Mouse (Mus musculus) c-Kit-negative CD71-positive TER-119-positive erythroid progenitor cells, embryonic 14.5 days (primary cell): ENCODE results near the gene Bcor.

Experiments used
- DNase-seq: peaks from one replicate; pipeline ENCODE4 v3.0.0-alpha.2; 2013; ENCODE audit warnings: low read depth, low spot score

Bcor gene

DNA sequence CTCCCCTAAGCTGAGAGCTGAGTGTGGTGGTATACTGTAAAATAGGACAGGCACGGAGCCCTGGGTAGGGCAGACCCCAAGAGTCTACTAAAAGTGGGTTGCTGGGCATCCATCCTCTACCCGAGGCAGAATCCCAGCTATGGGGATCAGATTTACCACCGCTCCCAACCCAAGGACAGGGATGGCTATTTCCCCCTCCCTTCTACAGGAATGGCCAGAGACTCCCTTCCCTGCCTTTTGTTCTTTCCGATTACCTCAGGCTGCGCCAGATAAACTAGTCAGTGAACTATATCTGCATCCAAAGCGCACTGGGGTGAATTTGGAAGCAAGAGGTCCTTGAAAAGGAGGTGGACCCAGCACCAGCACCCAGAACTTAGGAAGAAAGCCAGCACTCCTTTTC is 93.1 kb downstream of the Bcor start:
- no peak for DNase-seq

DNA sequence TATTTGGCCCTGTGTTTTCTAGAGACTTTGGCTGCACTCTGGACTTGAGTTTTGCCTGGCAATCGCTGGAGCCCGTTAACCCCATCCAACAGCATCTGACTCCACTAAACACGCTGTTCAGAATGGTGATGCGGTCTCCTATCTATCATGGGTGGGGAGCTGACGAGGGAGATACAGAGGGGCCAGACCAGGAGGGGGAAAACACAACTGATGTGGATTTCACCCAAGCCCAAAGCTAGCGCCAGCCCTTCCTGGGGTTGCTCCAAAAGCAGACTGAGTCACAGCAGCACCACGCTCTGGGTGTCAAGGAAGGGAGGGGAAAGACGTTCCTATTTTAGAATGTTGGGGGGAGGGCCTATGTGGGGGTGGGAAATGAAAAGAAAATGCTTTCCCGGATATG is 94.4 kb downstream of the Bcor start:
- DNase-seq = no peak

DNA sequence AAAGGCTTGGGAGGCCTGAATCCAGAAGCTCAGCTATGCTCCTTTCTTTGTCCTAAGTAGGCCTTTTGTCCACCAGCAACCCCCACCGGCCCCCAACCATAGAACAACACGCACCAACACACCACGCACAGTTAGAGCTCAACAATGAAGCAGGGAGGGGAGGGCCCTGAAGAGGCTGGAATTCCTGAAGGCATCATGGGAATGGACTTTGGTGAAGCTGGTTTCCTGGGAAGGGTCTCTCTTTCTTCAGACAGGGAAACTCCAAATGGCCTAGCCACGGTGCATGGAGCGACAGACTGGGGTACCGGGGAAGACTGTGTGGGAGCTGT is 97.3 kb downstream of the Bcor start:
- no peak for DNase-seq

DNA sequence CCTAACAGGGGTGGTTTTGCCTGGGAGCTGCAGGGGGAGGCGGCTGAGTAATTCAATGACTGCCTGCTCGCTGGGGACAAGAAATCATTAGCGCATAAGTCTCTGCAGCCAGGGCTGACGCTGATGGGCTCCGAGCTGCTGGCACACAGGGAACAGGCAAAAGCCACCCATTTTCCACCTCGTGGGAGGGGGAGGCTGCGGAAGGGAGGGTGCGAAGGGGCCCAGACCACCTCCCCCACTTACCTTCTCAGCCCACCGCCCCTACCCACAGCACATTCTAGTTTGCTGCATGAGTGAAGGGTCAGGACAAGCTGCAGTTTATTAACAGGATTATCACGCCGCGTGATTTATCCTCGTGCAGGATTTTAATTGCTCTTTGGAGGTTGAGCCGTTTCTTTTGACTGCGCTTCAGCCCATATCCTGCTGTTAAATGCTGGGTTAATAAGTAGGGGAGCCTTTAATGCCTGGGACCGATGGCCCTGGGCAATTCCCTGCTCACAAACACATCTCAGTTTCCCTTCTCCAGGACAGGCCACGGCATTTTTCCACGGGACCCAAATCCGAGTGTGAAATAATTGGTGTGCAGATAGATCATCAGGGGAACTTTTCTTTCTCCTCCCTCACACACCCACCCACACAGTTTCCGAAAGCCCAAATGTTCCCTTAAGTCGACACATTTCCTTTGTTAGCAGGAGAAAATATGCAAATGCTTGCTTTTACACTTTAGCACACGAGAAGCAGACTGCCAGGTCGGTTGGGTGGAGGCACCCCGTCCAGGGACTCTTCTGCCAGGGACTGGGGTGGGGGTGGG is 97.8 kb downstream of the Bcor start:
- DNase-seq = no peak

DNA sequence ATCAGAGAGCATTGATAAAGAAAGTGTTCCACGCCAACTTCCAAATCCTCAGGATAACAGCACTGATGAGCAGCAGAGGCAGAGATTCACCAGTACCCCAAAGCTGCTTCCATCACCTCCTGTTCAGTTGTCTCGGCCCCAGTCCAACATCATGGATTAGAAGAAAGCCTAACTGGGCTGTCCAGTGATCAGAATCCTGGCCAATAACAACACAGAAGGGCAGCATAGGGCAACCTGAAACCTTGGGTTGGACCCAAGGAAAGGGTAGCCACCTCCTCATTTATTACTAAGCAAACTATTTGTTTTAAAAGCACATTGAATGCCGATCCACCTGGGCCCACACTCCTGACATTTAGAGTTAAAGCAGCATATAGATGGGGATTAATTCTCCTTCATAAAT is 99.3 kb downstream of the Bcor start:
- no peak for DNase-seq

DNA sequence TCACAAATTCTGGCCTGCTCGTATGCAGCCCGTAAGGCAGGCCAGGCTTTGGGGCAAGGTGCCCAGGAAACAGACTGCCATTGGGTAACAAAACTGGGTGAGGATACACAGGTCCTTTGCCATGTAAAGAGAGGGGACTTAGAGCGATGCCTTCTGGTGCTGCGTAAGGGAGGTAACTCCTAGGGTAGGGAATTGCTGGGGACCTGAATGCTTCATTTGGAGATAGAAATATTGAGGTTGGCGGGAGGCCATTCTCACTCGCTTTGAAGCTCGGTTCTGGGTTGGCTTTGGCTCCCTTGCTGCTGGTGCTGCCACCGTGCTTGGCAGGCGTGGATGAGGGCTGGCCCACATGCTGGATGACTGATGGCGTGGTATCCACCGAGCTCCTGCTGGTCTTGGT is 102.9 kb downstream of the Bcor start:
- DNase-seq = no peak

DNA sequence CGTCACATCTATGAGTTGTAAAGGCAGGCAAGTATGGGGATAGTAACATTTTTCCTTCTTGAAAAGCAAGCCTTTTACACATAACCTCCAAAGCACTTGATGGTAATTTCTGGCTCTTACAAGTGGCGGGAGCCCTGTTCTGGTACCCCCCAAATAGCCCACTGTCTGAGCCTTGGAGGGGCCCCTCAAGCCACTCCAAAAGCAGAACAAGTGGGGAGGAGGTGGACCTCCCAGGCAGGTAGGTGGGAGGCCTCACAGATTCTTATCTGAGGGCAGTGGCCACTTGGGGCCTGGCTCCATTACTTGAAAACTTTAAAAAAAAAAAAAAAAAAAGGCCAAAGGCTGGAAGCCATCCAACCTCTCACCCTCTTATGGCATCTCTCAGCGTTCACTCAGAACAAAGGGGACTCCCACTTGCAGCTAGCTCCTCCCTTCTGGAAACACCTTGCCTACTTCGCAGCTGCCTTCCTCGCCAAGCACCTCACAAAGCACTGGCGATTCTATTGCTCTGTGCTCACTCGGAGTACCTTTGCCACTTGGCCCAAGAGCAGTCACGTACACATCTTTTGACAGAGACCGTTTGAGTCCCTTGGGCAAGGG is 106.7 kb downstream of the Bcor start:
- no peak for DNase-seq

DNA sequence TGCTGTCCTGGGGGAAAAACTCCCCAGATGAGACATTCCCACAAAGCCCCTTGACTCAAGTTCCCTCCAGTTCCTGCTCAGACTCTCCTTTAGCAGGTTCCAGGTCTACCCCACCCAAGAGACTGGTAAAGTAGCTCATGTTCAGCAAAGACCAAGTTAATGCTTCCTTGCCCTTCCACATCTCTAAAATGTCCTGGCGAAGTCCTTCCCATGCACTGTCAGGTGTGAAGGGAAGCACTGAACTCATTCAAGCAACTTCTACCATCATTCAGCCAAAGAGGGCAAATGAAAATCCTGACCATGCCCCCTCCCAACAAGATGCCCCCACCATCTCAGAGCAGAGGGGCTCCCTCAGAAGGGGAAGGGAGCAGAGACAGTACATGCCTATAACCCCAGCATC is 107.5 kb downstream of the Bcor start:
- no peak for DNase-seq

DNA sequence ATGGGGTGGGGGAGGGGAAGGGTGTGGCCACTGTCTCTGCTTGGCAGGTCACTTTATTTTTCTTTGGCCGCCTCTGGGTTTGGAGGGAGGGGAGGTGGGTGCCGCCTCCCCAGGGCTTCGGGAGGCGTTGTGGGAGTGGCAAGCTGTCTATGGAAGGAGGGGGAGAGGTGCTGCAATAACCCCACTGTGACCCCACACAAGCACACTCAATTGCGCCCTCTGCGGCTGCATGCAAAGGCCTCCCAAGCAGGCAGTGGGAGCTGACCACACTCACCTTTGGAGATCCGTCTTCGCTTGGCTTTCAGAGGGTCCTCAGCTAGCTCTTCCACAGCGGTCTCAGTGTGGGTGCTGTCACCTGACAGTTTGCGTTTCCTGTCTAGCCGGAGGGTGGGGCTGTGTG is 111.4 kb downstream of the Bcor start:
- no peak for DNase-seq

DNA sequence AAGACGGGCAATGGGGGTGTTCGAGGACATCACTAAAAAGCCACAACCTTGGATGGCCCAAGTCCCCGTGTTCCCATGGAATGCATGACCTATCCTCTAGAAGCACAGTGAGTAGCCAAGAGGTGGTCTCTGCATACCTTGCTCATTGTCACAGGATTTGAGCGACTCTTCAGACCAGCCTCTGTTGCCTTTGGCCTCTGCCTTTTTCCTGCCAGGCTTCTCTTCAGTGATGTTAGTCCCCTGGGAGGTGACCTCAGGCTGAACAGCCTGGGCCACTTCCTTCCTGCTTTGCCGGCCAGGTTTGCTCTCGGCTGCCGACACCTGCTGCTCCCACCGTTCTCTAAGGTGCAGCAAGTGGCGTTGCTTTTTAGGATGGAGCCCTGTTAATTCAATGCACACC is 112.0 kb downstream of the Bcor start:
- no peak for DNase-seq

DNA sequence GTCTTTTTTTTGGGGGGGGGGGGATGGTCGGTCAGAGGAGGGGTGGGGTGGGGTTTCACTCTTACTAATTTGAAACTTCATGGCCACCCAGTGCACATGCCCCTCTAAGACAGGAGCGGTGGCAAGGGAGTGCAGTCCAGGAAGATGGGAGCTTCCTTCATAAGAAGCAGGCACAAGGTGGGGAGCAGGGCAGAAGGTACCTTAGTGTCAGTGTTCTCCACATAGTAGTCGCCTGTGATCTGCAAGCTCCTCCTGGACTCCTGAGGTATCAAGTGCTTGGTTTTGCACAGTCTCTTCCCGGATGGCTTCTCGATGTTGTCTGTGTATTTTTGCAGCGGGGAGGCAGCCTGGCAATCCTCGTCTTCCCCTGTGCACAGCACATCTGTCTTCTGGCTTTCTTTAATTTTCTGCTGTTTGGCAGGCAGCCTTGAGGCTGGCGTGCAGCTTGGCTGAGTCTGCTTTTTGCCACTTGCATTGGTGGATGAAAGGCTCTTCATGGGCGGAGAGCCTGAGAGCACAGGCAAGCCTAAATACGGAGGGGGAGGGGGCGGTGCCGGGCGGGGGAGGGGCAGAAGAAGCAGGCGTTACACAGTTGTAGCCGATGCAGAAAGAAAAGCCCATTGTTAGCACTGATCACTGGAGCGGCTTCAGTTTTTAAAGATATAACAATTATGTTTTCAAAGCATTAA is 112.8 kb downstream of the Bcor start:
- DNase-seq = no peak

DNA sequence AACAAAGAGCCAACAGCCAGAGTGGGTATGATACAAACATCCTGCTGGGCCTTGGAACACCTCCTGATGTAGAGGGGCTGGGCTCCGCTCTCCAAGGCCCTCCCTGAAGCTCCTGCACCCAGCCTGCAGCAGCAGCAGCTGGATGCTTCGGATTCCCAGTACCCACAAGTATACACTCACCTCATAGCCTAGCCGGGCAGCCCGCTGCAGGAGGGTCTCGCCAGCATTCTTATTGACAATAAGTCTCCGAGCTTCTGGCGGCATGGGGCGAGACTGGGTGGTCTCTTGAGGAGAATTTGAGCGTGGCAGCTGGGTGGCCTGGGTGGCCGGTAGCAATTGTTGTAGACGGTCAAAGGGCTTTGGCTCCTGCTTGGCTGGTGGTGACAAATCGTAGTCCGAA is 113.5 kb downstream of the Bcor start:
- no peak for DNase-seq

DNA sequence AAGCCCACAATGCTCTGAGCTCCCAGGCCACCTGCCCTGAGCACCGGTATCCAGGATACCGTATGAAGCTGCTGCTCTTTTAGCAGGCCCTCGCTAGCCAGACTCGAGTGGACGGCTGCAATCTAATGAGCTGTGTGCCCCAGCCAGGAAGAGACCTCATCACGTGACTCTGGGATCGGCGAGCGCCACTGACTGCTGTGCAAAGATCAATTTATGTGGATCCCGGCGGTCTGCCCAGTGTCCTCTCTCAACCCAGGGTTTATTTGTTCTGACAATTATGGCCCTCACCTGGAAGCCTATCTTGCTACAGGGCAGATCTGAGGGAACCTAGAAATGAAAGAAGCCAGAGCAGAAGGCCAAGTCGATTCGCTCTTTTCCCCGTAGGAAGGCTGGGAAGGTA is 116.8 kb downstream of the Bcor start:
- DNase-seq = no peak

DNA sequence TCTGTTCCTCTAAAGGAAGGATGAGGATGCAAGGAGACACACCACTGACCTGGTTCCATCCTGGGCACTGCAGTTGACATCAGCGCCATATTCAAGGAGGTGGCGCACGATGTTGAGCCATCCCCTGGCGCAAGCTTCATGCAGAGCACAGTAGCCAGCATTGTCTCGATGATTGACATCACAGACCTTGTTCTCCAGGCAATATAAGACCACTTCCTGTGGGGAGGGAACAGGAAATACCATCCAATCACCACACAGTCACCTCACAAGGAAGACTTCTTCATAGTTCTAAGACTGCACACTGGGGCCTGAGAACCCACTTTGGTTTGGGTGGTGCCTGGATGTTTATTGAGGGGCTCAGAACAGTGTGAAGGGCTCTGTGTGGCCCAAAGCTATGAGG is 118.7 kb downstream of the Bcor start:
- DNase-seq = no peak

DNA sequence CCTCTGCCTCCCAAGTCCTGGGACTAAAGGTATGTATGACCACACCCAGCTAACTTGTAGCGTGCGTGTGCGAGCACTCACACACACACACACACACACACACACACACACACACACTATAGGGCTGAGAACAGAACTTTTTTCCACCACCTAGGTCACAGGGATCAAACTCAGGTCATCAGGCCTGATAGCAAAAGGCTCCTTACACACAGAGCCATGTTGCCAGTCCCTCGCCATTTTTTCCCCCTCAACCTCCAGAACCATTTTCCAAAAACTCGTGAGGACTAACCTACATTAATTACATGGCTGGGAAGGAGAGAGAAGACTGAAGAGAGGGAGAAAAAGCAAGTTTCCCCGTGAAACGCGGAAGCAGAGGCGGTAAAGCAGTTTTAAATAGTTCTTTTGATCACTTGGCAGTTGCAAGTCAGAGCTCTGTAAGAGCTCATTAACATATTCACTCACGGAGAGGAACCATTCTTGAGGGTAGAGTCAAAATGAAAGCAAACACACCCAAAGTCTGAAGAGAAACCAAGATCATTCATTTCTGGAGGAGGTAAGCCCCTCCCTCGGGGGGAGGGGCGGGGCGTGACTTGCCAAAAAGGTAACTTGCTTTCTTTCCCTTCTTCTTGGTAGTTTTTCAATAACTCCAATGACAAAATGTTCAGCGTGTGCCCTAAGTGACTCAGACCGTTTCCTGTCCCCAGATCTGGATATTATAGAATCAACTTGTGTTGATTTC is 145.3 kb downstream of the Bcor start:
- DNase-seq = no peak

DNA sequence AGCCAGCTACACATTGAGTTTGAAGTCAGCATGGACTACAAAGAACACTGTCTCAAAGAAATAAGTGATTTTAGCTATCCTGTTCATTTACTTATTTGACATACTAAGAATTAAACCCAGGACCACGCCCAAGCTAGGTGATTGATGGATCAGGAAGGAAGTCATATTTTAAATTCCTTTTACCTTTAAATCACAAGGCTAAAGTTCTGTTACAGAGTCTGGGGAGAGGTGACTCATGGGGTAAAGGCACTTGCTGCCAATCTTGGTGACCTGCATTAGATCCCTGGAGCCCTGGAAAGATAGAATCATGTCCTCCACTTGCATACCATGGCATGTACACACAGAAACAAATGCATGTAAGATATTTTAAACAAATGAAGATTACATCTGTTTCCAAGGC is 149.5 kb downstream of the Bcor start:
- DNase-seq = no peak

DNA sequence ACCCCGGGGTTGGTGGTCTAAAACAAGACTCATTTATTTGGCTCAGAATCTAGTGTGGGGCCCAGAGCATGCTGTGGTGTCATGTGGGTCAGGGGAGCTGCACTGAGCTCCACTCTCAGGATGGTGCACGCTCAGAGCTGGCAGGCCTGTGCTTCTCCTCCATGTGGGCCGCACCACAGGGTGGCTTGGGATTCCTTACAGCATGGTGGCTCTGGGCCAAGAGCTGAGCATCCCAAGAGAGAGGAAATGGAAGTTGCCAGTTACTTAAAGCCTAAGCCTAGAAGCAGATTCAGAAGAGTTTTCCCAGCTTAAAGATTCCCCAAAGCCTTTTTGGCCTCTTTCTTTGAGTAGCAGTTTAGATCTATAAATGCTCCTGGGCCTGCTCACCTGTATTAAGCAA is 151.1 kb downstream of the Bcor start:
- no peak for DNase-seq

DNA sequence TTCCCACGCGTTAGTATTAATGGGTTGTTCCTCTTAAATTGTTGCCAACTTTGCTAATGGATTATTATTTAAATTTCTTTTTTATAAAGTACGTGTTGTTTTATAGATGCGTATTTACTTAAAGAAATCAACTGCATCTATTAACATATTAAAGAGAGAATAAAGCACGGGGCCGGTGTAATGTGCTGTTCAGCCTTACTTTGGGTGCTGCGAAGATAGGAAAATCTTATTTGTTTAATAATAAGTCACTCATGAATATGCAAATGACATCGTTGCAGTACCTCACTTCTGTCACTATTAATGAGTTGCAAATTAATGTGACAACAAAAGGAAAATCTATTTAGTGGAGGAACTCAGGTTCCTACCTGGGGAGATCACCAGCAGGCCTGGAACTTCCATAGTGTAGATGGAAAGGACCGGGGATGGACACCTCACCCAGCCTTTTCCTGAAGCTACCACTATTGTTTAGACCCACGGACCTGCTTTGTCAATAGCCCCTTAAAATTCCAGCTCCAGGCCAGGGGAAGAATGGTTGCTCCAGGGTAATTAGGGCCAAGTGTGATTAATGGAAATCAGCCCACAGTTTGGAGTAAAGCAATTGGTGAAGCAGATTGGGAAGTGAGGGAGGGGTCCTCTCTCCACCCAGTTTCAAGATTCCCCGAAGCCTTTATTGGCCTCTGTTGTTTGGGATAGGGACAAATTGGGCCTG is 152.2 kb downstream of the Bcor start:
- DNase-seq = no peak

DNA sequence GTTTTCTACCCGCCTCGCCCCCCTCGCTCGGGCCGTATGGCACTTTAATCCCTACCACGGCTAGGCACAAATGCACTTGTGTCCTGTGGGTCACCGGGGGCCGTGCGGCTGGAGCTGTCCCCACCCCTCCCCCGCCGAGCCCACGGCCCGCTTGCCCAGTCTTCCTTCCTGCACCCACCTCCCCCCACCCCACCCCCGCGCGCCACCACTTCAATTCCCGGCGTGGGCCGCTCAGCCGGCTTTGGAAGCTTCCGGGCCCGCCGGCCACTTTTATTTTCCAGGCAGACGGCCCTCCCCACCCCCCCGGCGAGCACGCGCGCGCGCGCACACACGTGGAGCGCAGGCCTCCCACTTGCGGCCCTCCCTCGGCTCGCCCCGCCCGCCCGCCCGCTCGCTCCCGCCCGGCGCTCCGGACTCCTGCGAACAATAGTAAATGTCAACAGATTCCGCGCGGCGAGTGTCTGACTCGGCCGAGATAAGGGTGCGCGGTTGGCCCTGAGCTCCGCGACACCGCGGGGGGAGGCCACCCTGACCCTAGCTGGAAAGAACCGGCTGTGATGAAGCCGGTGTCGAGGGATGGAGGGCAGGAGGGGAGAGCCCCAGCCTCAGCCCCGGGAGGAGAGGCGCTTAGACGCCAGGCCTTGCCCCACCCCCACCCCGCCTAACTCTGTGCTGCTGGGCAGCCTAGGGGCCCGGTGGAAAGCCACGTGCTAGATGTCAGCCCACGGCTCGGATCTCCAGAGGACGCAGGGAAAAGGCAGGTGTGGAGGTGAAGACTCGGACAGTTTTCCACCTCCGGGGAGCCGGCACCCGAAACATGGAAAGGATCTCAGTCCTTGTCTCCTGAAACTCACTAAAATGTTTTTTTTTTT is 153.0 kb downstream of the Bcor start:
- DNase-seq = no peak

DNA sequence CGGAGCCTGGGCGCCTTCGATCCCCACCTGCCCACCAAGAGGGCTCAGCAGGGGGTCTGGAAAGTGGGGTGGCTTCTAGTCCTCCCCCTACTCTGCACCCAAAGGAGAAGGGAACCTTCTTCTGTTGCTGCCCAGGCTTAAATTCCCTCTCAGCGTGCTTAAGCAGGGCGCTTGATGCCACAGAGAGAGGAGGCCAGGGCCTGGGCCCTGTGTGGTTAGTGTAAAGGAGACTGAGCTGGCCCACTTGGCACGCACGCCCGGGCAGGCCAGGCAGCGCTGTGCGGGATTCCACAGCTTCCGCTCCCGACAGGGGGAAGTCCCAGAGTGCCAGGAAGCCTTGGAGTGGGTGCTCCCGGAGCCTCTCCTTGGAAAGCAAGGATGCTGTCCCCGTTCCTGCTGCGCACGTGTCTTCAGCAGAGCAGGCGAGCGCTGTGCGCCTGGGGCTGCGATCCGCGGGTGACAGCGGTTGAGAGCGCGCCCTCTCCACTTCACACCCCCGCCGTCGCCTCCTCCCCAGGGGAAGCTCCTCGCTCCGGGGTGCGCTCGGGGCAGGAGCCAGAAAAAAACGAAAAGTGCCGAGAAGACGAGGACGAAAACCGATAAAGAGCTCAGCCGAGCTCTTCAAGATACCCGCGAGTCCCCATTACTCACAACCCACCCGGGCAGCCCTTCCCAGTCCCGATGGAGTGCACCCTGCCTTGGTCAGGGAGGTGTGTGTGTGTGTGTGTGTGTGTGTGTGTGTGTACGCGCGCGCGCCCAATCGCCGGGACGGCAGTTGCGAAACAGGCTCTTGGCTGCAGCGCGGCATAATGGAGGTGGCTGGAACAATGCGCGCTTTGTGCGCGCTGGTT is 153.9 kb downstream of the Bcor start:
- DNase-seq = no peak
